Mouse (Mus musculus) C2C12 (cell line): Measurements from ENCODE around the gene Srek1ip1.

Experiments
- CEBPB ChIP-seq: IDR thresholded peaks from one replicate; pipeline ENCODE4 v1.6.1; 2011; ENCODE audit warnings: low read depth, mild to moderate bottlenecking, control low read depth, moderate library complexity
- CTCF ChIP-seq: IDR thresholded peaks from one replicate; pipeline ENCODE4 v1.5.1; 2011; ENCODE audit not compliant: control insufficient read depth, insufficient read depth, insufficient read length
- FOSL1 ChIP-seq: IDR thresholded peaks from one replicate; pipeline ENCODE4 v1.8.0; 2011; ENCODE audit warnings: mild to moderate bottlenecking, low read length; ENCODE audit not compliant: poor library complexity, insufficient read depth, severe bottlenecking
- MAX ChIP-seq: IDR thresholded peaks from one replicate; pipeline ENCODE4 v1.6.1; 2011; ENCODE audit warnings: mild to moderate bottlenecking, control low read depth
- USF1 ChIP-seq: IDR thresholded peaks from one replicate; pipeline ENCODE4 v1.6.1; 2011; ENCODE audit warnings: low read depth, mild to moderate bottlenecking, control low read depth, moderate library complexity

- no peak for TF ChIP-seq CTCF
- no peak for TF ChIP-seq MAX
- TF ChIP-seq FOSL1: no peak
- no peak for TF ChIP-seq CEBPB
- TF ChIP-seq USF1: no peak
Measured at GRCm38 (mm10) chr13:104825470-104825869, 33.2 kb downstream of the Srek1ip1 start.
